Mouse (Mus musculus) thymus, postnatal 0 days (tissue): ENCODE data around the gene Sema3f. TPM values are rescaled to one million over a fixed set of nuclear protein-coding genes. Genes with fewer than 3 reads are reported as not detected.

Experiments
- DNase-seq: peaks from one replicate; pipeline ENCODE4 v3.0.0-alpha.2; 2015; ENCODE audit warnings: low spot score
- polyA plus RNA-seq: library from polyadenylated mRNA; unstranded; fragments of >200 nt; fragmentation: Nextera tagmentation; extraction: Ambion mirVana; gene quantifications from 2 replicates; pipeline ENCODE4 v1.2.1, GENCODE M21; 2015

Sema3f gene
- polyA plus RNA-seq, result 2.2 and 3.2 TPM in 2 replicates

DNA sequence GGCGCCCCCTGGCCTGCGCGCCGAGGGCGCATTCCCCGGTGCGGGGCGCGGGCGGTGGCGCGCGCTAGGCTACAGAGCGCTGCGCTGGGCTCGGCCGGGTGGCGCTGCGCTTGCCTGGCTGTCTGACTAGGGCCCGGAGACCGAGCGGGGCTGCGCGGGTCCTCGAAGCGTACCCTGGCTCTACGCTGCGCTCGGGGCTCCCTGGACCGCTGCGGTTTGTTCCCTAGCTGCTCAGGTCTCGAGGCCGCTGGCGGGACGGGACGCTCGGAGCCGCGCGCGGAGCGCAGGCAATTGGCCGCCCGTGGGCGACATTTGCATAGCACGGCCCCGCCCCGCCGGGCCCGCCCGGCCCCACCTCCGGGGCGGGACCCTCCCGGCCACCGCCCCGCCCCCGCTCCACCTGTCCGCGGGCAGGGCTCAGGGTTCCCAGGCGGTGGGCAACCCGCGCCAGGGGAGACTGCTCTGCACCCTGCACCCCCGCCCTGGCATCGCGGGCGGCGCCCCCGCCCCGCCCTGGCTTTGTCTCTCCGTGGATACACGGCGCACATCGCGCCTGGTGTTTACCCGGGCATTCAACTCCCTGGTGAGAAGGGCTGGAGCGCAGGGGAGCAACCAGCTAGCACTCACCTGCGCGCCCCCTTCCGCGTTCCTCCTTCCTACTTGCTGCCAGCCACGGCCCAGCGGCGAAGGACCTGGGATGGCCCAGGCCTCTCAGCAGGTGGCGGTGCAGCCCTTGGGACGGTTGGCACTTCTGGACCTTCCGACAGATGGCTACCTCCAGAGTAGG, at the start of gene Sema3f:
Gene Sema3f, minus strand, starts transcription at position 779 of the 787 bp plus-strand sequence.
- DNase-seq, result peak; percentile 89

DNA sequence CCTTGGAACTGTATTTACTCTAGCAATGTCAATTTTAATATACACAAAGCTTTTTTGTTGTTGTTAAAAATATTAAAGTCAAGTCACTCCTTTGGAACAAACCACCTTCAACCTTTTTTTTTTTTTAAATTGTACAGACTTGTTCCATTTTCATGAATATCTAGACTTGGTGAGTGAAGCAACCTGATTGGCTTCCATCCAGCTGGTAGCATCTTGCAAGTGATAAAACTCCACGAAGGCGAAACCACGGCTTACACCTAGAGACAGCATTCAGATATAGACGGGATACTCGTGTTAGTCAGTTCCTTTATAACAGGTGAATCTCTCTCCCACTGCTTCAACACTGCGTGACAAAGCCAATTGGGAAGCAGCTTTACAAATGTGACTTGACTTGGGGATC, 49.3 kb upstream of the Sema3f start:
- no peak for DNase-seq

DNA sequence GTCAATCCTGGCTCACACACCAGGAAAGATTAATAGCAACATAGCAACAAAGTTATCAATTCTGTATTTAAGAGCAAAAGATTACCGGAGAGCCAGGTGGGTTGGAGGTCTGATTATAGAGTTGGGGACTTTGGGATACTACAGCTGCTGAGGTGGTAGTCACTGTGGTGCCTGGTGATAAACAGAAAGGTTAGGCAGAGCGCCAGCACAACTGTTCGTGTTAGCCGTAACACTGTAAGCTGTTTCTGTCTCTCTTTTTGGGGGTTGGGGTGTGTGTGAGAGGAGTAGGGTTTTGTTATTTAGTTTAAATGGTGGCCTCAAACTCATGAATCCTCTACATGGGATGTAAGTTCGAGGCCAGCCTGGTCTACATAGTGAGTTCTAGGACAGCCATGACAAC, 40.1 kb upstream of the Sema3f start:
- DNase-seq, result no peak

DNA sequence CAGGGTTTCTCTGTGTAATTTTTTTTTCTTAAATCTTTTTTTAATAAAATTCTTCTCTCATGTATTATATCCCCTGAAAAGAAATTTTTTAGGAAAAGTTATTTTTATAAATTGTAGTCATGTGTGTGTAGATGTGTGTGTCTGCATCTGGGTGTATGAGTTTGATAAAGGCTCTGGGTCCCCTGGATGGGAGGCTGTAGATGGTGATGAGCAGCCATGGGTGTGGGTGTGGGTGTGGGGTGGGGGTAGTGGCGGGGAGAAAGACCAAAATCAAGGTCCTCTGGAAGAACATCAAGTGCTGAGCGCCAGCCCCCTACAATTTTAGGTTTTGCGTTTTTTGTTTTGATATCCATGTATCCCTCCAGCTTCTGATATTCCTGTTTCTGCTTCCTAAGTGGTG, 37.8 kb upstream of the Sema3f start:
- no peak for DNase-seq

DNA sequence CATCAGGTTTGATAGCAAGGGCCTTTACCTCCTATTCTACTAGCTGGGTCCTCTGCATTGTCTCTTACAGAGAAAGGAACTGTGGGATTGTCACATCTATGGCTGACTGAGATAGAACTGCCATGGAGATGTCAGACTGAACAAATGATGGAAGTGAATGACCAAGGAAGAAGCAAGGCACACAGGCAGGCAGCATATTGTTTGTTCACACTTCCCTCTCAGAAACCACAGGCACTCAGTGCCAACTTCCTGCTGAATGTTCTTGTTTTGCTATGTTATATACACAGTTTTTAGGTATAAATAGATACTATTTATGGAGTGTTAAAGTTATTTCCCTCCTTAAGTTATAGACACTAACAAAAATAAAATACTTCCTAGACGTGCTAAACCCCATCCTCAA, 37.0 kb upstream of the Sema3f start:
- no peak for DNase-seq

DNA sequence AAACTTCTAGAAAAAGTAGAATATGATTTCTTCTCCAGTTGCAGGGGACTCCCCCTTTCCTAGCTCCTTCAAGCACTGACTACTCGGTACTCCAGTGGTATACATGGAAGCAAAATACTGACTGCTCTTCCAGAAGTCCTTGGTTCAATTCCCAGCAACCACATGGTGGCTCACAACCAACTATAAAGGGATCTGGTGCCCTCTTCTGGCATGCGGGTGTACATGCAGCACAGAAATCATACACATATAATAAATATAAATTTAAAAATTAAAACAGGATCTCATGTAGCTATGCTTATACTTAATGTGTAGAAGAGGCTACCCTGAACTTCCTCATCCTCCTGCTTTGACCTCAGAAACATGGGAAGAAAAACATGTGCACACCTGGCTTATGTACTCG, 36.4 kb upstream of the Sema3f start:
- no peak for DNase-seq

DNA sequence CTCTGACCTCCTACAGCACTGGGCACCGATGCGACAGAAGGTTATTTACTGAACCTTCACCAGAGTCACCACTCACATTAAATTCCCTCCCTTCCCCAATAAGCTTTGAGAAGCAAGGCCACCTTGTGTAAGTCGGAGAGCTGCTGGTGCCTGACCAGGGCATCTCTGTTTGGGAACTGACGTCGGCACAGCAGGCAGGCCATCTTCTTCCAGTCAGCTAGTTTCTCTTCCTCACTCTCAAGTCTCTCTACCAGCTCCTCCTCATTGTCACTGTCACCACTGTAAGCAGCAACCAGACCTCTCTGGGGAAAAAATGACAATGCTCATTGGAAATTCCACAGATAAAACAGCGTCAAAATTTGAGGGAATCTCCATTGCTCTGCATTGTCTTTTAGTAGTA, 33.8 kb upstream of the Sema3f start:
- DNase-seq, result no peak

DNA sequence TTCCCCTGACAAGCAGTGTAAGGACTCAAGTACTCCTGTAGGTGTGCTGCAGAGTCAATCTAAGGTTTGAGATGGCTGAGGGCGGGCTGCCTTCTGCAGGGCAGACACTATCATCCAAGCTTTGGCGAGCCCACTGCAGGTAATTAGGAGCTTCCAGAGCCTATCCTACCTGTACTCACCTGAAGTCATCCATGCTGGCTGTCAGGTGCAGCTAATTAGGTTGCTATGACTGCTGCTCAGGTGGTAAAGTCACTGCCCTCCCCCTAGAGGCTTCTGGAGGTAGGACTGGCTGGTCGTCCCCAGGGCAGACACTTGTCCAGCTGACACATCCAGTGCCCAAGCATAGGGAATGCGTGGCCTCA, 28.5 kb upstream of the Sema3f start:
- DNase-seq, result peak; percentile 40

DNA sequence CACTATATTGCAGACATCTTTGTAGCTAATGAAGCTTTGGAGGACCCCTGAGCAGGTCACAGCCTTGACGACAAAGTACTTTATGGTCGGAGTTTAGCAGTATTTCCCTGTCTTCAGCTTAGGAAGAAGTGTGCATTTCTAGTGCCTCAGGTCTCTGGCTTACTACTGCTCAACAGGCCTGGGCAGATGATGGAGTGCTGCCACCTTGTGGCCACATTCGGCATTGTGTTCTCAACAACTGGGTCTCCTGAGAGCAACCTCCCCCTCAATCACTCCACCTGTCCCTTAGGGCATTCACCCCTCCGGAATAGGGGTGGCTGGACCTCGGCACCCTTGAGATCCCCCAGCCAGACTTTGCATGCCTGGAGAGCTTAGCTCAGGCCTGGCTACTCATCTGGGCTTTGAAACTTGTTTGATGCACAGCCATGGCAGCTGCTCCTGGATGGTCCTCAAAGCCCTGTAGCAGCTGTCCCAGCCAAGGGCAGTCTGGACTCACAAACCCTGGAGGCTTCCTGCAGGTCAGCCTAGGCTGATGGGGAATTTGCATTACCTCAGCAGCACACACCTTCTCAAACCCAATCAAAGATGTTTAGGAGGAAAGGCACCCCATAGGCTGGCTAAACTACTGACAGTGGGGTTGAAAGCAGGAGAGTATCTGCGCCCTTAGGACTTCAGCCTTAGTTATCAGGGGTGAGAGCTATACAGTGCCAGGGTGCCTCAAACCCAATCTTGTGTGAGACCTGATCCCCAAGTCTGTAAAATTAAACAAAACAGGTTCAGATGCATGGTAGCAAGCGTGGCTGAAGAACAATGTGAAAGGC, 28.0 kb upstream of the Sema3f start:
- DNase-seq, result peak; percentile 88

DNA sequence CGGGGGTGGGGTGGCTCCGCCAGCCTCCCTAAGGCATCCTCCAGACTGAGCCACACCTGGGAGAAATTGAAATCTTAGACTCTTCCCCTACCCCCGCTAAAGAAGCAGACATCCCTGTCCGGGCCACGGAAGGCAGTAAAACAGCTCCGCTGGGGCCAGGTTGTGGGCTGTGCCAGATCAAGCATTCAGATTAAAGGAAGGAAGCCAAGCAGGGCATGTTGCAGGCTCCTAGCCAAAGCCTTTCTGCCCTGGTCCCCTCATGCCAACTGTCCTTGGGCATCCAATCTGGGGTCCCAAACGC, 25.9 kb upstream of the Sema3f start:
- DNase-seq, result peak; percentile 78

DNA sequence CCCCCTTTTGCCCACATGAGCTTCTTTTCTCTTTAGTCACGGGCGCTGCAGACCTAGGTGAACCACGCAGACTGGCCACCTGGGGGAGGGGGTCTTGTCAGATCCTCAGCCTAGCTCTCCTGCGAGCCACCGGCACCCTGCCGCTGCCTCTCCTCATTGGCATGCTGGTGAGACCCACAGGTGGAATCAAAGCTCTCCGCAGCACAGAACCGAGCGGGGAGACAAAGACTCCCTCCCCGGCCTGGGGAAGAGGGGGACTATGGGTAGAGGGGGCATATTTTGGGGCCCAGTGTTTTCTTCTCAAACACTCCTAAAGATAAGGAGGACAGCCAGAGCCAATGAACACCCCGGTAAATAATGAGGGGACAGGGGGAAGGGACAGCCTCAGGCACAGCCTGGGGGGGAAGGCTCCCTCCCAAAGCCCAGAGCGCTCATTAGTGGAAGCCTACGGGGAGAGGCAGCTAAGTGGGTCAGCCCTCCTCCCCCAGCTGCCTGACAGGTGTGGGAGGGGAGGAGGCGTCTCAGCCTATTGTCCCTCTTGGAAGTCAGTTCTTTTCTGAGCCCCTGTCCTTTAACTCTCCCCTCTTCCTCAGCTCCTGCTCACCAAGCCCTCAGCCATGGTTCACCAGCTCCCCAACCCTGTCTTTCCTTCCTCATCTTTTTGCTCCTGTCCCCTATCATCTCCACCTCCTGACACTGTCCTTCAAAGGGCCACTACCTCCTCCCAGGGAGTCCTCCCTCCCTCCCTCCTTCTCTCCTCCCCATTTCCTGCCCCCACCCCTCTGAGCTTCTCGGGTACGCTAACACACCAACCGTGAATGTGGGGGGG, 25.3 kb upstream of the Sema3f start:
- peak; percentile 62 for DNase-seq

DNA sequence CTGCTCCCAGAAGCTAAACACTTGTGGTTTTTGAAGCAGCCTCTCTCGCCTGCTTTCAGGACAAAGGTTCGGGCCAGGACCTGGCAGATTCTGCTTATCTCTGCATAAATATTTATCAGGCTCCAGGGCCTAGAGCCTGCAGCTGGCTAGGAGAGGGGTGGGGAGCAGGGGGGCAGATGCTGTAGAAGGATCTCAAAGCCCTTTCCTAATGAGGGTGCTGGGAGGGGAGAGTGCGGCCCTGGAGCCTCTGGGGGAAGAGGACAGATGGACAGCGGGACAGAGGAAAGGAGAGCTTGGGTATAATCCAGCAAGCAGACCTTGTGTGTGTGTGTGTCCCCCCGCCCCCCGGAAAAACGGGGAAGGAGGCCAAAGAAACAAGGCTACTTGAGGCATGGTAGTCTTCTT, 24.3 kb upstream of the Sema3f start:
- no peak for DNase-seq

DNA sequence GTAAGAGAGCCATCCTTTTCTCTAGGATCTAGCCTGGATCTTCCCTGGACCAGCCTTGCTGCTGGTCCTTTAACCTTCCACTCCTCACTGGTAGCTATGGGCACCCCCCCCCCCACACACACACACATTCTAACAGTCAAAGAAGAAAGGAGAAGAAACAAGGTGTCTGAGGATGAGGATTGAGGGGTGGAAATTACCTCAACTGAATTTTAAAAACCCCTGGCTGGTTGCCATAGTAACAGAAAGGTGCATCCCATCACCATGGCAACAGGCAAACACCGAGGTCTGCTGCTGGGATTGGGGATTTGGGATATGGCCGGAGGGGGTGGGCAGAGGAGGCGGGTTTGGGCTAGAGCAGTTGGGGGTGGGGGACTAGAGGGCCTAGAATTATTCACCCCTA, 19.4 kb upstream of the Sema3f start:
- no peak for DNase-seq

DNA sequence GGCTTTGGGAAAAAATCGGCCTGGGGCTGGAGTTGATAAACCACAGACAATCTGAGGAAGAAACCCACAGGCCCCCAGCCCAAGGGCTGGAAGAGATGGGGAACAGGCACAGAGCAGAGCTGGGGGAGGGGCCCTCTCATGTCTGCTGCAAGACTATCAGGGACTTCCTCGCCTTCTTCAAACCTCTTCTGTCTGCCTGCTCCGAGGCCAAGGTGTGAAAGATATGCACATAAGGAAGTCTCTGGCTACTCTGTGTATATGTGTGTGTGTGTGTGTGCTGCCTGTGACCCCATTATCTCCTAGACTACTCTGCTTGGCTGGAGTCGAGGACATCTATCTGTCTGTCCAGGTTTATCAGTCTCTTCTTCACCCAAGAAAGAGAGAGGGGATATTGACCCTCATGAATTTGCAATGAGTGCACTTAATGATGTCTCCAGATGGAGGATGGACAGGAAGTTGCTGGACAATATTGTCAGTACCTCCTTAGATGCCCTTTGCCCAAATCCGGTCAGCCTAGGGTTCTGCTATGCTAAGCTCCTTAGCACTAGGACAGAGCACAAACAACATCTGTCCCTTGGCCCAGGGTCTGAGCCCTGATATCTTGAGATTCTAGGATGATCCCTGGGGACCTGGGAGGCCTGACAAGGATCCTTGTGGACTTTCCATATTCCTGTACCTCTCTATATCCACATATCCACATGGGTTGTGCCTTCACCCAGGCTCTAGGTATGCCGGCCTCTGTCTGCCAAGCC, 18.8 kb upstream of the Sema3f start:
- DNase-seq, result no peak

DNA sequence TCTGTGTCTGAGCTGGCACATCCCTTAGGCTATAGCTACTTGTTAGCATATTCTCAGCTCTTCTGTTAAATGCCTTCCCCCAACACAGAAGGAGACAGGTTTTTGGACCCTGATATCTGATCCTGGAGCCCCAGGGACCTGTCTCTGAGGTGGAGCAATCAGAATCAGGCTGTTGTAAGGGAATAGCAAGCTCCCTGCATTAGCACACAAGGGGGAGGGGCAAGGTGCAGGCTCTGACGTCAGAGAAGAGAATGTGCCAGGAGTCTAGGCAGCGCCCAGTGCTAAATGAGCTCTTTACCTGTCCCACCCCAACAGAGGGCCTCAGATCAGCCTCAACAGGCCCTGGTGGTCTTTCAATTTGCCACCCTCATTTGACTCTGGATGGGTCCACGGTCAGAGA, 16.8 kb upstream of the Sema3f start:
- no peak for DNase-seq

DNA sequence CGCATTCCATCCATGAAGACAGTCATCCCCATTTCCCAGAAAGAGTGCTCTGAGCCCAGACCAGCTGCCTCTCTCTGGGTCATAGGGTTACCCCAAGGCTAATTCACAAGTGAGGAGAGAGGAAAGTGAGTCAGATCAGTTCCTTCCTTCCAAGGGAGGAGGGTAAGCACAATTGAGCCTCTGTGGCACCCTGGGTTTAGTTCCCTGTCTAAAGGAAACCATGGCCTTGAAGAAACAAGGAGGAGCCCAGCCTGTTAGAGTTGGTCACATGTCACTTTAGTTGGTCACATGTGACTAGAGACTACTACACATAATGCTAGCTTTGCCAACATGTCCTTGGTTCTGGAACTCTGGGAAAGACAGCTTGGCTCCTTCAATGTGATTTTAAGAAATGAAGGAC, 14.5 kb upstream of the Sema3f start:
- DNase-seq, result no peak

DNA sequence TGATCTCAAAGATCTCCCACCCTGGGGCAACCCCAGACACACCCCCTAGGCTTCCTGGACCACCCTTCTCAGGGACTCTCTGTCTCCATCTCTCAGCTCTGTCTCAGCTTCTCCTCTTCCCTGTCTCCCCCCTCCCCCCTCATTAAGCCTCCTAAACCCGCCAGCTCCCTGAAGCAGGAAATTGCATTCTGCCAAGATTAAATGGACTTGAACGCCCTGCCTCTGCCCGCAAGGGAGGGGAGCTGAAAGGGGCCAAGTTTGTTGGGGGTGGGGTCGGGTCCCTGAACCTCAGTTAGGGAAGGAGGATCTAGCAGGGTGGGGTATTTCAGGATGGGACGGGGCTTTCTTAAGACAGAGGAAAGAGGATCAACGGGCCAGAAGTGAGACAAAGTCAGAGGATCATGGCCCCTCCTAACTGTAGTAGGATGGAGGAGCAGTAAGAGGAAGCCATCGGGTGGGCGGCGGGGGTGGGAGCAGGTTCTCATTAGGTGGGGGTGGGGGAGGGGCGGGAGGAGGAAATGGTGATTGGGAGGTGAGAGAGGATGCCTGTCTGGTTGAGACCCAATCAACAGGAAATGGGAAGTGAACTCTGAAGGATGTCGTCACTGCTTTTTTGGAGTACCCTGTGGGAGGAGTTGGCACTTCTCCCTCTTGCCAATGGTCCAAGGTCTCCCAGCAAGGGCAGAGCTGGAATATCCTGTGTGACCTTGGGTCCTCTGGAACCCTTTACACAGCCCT, 13.7 kb upstream of the Sema3f start:
- peak; percentile 45 for DNase-seq

DNA sequence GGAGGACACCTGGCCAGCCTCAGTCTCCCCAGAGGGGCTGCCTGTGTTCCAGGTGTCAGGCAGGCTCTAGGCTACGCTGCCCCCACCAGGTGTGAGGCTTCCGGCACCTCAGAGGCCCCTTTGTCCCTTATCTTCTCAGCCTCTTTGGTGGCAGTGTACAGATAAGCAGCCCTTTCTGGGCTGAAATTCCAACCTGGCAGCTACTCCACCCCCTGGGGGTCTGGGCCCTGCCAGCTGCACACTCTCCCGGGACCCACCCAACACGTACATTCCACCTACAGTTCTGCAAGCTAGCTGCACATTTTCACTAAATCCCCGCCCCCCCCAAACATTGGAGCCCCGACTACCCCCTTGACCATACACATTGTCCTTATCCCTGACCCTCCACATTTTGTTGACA, 13.0 kb upstream of the Sema3f start:
- DNase-seq, result peak; percentile 36

DNA sequence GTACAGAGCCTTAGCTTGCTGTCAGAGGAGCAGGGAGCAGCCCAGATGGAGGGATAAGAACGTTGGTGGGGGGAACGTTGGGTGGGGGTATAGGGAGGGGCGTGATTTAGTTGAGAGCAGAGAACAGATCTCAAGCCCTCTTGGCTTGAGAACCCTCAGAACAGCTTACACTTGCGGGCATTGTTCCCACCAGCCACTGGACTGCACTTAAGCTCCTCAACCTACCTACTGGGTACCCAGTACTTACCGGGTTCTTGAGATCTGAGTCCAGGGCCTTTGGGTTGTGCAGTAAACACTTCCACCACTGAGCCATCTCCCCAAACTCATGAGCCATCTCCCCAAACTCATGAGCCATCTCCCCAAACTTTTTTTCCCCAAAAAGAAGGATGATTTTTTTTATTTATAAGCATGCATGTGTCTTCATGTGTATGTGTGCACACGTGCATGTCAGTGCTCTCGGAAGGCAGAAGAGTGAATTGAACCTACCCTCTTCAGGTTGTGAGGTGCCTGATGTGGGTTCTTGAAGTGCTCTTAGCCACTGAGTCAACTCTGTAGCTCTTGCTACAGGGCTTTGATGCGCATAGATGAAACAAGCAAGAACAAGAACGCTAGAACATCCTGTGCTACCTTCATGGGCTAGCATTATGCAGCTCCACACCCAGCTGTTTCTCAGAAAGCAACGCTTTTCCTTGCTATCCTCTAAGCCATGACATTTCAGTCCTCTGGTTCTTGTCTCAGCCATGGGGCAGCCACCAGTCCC, 8.7 kb upstream of the Sema3f start:
- peak; percentile 77 for DNase-seq

DNA sequence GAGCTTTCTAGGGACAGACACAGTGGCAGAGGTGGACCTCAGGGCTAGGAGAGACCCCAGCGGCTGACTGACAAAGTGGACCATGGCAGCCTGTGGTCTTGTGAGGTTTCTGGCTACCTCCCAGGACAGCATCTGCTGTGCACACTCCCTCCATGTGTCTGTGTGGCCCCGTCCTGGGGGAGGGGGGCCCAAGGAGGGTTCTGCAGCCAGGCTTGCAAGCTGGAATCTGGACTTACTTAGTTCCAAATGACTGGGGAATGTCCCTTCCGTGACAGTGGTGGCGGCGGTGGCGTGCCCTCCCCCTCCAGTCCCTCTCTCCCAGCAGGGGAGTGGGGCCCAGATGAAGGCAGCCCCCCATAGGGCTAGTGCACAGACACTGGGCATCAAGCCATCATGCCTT, 6.7 kb upstream of the Sema3f start:
- no peak for DNase-seq
